Mouse (Mus musculus) thymus, adult 2 months (tissue): Measurements from ENCODE around the gene Gm884.

Experiments
- CTCF ChIP-seq: fragments of 200-500 bp; IDR thresholded peaks from 2 replicates; pipeline ENCODE4 v1.5.1; 2012; ENCODE audit warnings: mild to moderate bottlenecking, control low read depth, low read length, moderate library complexity, borderline replicate concordance; ENCODE audit not compliant: control insufficient read depth, poor library complexity, insufficient read depth; ENCODE audit errors: extremely low read depth
- POLR2A ChIP-seq: fragments of 200-500 bp; IDR thresholded peaks from 2 replicates; pipeline ENCODE4 v1.6.1; 2012; ENCODE audit warnings: mild to moderate bottlenecking, low read length, control low read depth, moderate library complexity; ENCODE audit not compliant: control insufficient read depth, poor library complexity, insufficient read depth; ENCODE audit errors: extremely low read depth

DNA sequence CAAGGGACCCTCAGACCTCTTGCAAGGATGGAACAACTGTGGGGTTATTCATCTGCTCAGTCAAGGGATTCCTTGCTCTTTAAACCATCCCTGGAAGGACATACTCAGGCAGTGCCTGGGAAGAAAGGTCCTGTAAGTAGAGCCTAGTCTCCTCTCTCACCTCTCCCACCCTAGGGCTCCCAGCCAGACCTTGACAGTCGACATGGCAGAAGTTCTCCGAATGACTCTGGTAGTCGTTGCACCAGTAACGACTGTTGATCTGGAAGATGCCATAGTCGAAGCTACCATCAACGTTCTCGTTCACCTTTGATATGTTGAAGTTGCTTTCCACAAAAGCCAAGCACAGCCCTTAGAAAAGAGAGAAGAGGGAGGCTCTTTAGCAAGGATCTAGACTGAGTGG, 13.9 kb upstream of the Gm884 start:
- TF ChIP-seq CTCF = no peak
- TF ChIP-seq POLR2A = no peak
